Mouse (Mus musculus) adrenal gland, postnatal 4 days (tissue): ENCODE results near the gene C4bp. TPM values are rescaled to one million over a fixed set of nuclear protein-coding genes. Genes with fewer than 3 reads are reported as not detected.

ENCODE experiments used
- total RNA-seq, 2 experiments: library from RNA; stranded (reverse); gene quantifications; 2 replicates each; pipeline ENCODE4 v1.2.3; 2021

Gene C4bp
- total RNA-seq, 2 experiments from 2014 or later = 0.50 to 4.1 TPM

Other genes starting within 250 kb of the C4bp start
- not detected for gene Cd55b, start 238.6 kb downstream of the C4bp start, total RNA-seq
- gene Cd55, start 198.9 kb downstream of the C4bp start, total RNA-seq = 10 to 100 TPM; 13.6 to 16.8 TPM
- gene Zp3r, start 32.0 kb downstream of the C4bp start, total RNA-seq = not detected
- gene Gm29427, start 54.2 kb upstream of the C4bp start, total RNA-seq = under 1 TPM in 1 of 2 experiments, not detected in 1; 0.17 TPM
- 10 to 100 TPM in 1 of 2 experiments, 1 to 10 TPM in 1; 9.7 to 10.3 TPM for gene Yod1, start 55.7 kb upstream of the C4bp start, total RNA-seq
- gene Pfkfb2, start 67.6 kb upstream of the C4bp start, total RNA-seq = 10 to 100 TPM; 26.8 to 27.3 TPM
- 1 to 10 TPM; 2.0 to 3.3 TPM for gene AA986860, start 70.3 kb upstream of the C4bp start, total RNA-seq
- gene Fcamr, start 139.3 kb upstream of the C4bp start, total RNA-seq = not detected
- 1 to 10 TPM in 1 of 2 experiments, under 1 TPM in 1; 0.53 to 1.2 TPM for gene Pigr, start 165.1 kb upstream of the C4bp start, total RNA-seq
- 1 to 10 TPM in 1 of 2 experiments, under 1 TPM in 1; 0.50 to 1.0 TPM for gene Fcmr, start 204.0 kb upstream of the C4bp start, total RNA-seq
- not detected for gene Il24, start 225.8 kb upstream of the C4bp start, total RNA-seq
- not detected for gene Il20, start 249.8 kb upstream of the C4bp start, total RNA-seq